Mouse (Mus musculus): ENCODE data around the gene Hsd17b14. TPM values are rescaled to one million over a fixed set of nuclear protein-coding genes. Genes with fewer than 3 reads are reported as not detected.

Hsd17b14 gene
- polyA plus RNA-seq, 1 experiment from 2014 or later: 0.31 TPM

DNA sequence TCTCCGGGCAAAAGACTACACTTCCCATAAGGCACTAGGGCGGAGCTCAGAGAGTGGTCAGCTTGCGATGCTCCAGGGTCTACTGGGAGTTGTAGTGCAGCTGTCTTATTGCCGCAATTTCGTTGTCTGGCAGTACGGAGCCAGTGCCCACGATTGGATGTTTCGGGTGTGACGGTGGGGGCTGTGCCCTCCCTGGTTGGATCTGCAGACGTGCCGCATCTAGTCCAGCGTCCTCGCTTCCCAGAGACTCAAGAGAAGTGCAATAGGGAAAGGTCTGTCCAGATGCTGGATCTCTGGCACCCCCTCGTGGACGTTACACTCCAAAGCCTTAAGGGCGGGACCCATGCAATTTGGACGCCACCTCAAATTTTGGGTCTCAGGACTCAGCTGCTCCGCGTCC, 34.5 kb downstream of the Hsd17b14 start:
- 7% methylated on average over 19 of the region's 19 CpGs for WGBS (ENCODE audit: insufficient replicate concordance)
- H3K9ac ChIP-seq (ENCODE audit: low read depth, low read length): 0 out of 2 replicates have a peak overlapping the region, but pooled peaks have one; percentile 39

GRCm38 (mm10) chr7:45589898-45590297, 35.2 kb downstream of the Hsd17b14 start:
- no peaks in the 10 kb centered on the region for H3K9me3 ChIP-seq (replicated peaks; ENCODE audit: control insufficient read depth, low read length)
- peaks cover 2% of the 10 kb centered on the region; the same call in 1 of the 2 replicates for H3K4me1 ChIP-seq (ENCODE audit: control insufficient read depth, insufficient read depth, low read length)
- H3K36me3 ChIP-seq (ENCODE audit: control insufficient read depth, insufficient read depth, low read length): peaks cover 12% of the 10 kb centered on the region
- no peak overlapping the region for H3K27ac ChIP-seq (ENCODE audit: low read depth, low read length)
- ATAC-seq (replicated peaks; ENCODE audit: insufficient number of reproducible peaks, low FRiP score, low TSS enrichment): no peak
- peak overlapping the region; percentile 49; the same call in 1 of the 2 replicates for H3K9ac ChIP-seq (ENCODE audit: low read depth, low read length)
- no peaks in the 10 kb centered on the region for H3K27me3 ChIP-seq (ENCODE audit: control insufficient read depth, insufficient read depth, low read length)
- H3K4me2 ChIP-seq: no peak overlapping the region
- no peak overlapping the region for H3K4me3 ChIP-seq (ENCODE audit: low read depth, low read length)
- 90% methylated on average over 5 of the region's 5 CpGs for WGBS (ENCODE audit: insufficient replicate concordance)

More for the DNA sequence above, 34.5 kb downstream of the Hsd17b14 start:
- Histone ChIP-seq H3K4me2 (peak overlapping the region; percentile 63), H3K36me3 (ENCODE audit: control insufficient read depth, insufficient read depth, low read length) (peaks cover 14% of the 10 kb centered on the region), H3K27me3 (ENCODE audit: control insufficient read depth, insufficient read depth, low read length) (no peaks in the 10 kb centered on the region), H3K4me1 (ENCODE audit: control insufficient read depth, insufficient read depth, low read length) (peaks cover 2% of the 10 kb centered on the region; the same call in 1 of the 2 replicates), H3K27ac (ENCODE audit: low read depth, low read length) (no peak overlapping the region), H3K4me3 (ENCODE audit: low read depth, low read length) (peak overlapping the region; percentile 32), H3K9me3 (replicated peaks; ENCODE audit: control insufficient read depth, low read length) (no peaks in the 10 kb centered on the region)
- ATAC-seq (replicated peaks; ENCODE audit: insufficient number of reproducible peaks, low FRiP score, low TSS enrichment): peak; percentile 80

DNA sequence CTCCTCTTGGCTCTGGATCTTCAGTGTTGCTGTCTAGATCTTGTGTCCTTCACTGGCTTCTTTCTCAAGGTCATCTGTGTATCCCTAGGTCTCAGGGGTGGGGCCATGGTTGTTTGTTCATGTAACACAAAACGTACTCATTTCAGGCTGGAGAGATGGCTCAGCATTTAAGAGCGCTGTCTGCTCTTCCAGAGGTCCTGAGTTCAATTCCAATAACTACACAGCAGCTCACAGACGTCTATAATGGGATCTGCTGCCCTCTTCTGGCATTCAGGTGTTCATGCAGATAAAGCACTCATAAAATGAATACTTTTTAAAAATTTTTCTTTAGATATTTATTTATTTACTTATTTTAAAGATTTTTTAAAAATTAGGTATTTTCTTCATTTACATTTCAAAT, 36.2 kb downstream of the Hsd17b14 start:
- WGBS (ENCODE audit: insufficient replicate concordance): 69% methylated on average over 3 of the region's 3 CpGs
- peaks cover 2% of the 10 kb centered on the region; the same call in 1 of the 2 replicates for H3K4me1 ChIP-seq (ENCODE audit: control insufficient read depth, insufficient read depth, low read length)

GRCm38 (mm10) chr7:45591880-45592279, 37.2 kb downstream of the Hsd17b14 start:
- H3K4me3 ChIP-seq (ENCODE audit: low read depth, low read length): no peak overlapping the region
- H3K27me3 ChIP-seq (ENCODE audit: control insufficient read depth, insufficient read depth, low read length): no peaks in the 10 kb centered on the region
- WGBS (ENCODE audit: insufficient replicate concordance): 77% methylated on average over 7 of the region's 7 CpGs
- H3K36me3 ChIP-seq (ENCODE audit: control insufficient read depth, insufficient read depth, low read length): 0 out of 2 replicates have a peak, but pooled peaks cover 4% of the 10 kb centered on the region
- ATAC-seq (replicated peaks; ENCODE audit: insufficient number of reproducible peaks, low FRiP score, low TSS enrichment): no peak
- no peaks in the 10 kb centered on the region for H3K9me3 ChIP-seq (replicated peaks; ENCODE audit: control insufficient read depth, low read length)
- no peak overlapping the region for H3K4me2 ChIP-seq
- H3K27ac ChIP-seq (ENCODE audit: low read depth, low read length): no peak overlapping the region
- H3K9ac ChIP-seq (ENCODE audit: low read depth, low read length): no peak overlapping the region
- peaks cover 9% of the 10 kb centered on the region; the same call in 1 of the 2 replicates for H3K4me1 ChIP-seq (ENCODE audit: control insufficient read depth, insufficient read depth, low read length)

More for the DNA sequence above, 36.2 kb downstream of the Hsd17b14 start:
- Histone ChIP-seq H3K4me2 (no peak overlapping the region), H3K36me3 (ENCODE audit: control insufficient read depth, insufficient read depth, low read length) (0 out of 2 replicates have a peak, but pooled peaks cover 4% of the 10 kb centered on the region), H3K27me3 (ENCODE audit: control insufficient read depth, insufficient read depth, low read length) (no peaks in the 10 kb centered on the region), H3K9me3 (replicated peaks; ENCODE audit: control insufficient read depth, low read length) (no peaks in the 10 kb centered on the region), H3K4me3 (ENCODE audit: low read depth, low read length) (no peak overlapping the region), H3K9ac (ENCODE audit: low read depth, low read length) (no peak overlapping the region), H3K27ac (ENCODE audit: low read depth, low read length) (no peak overlapping the region)
- ATAC-seq (replicated peaks; ENCODE audit: insufficient number of reproducible peaks, low FRiP score, low TSS enrichment): no peak

- peaks cover 9% of the 10 kb centered on the region; the same call in 1 of the 2 replicates for H3K4me1 ChIP-seq (ENCODE audit: control insufficient read depth, insufficient read depth, low read length)
- no peaks in the 10 kb centered on the region for H3K36me3 ChIP-seq (ENCODE audit: control insufficient read depth, insufficient read depth, low read length)
- 18% methylated on average over 10 of the region's 10 CpGs for WGBS (ENCODE audit: insufficient replicate concordance)
- no peak overlapping the region for H3K27ac ChIP-seq (ENCODE audit: low read depth, low read length)
- H3K9ac ChIP-seq (ENCODE audit: low read depth, low read length): no peak overlapping the region
- no peaks in the 10 kb centered on the region for H3K27me3 ChIP-seq (ENCODE audit: control insufficient read depth, insufficient read depth, low read length)
- H3K4me3 ChIP-seq (ENCODE audit: low read depth, low read length): no peak overlapping the region
- no peaks in the 10 kb centered on the region for H3K9me3 ChIP-seq (replicated peaks; ENCODE audit: control insufficient read depth, low read length)
- ATAC-seq (replicated peaks; ENCODE audit: insufficient number of reproducible peaks, low FRiP score, low TSS enrichment): no peak
- no peak overlapping the region for H3K4me2 ChIP-seq
Measured at GRCm38 (mm10) chr7:45593118-45593815, 38.6 kb downstream of the Hsd17b14 start.

- Histone ChIP-seq H3K4me1 (ENCODE audit: control insufficient read depth, insufficient read depth, low read length) (peaks cover 14% of the 10 kb centered on the region), H3K36me3 (ENCODE audit: control insufficient read depth, insufficient read depth, low read length) (no peaks in the 10 kb centered on the region), H3K27me3 (ENCODE audit: control insufficient read depth, insufficient read depth, low read length) (no peaks in the 10 kb centered on the region), H3K9ac (ENCODE audit: low read depth, low read length) (no peak overlapping the region), H3K9me3 (replicated peaks; ENCODE audit: control insufficient read depth, low read length) (no peaks in the 10 kb centered on the region), H3K4me2 (no peak overlapping the region), H3K4me3 (ENCODE audit: low read depth, low read length) (no peak overlapping the region), H3K27ac (ENCODE audit: low read depth, low read length) (no peak overlapping the region)
- no peak for ATAC-seq (replicated peaks; ENCODE audit: insufficient number of reproducible peaks, low FRiP score, low TSS enrichment)
- WGBS (ENCODE audit: insufficient replicate concordance): 85% methylated on average over 4 of the region's 4 CpGs
Measured at GRCm38 (mm10) chr7:45595176-45595575, 40.5 kb downstream of the Hsd17b14 start.

DNA sequence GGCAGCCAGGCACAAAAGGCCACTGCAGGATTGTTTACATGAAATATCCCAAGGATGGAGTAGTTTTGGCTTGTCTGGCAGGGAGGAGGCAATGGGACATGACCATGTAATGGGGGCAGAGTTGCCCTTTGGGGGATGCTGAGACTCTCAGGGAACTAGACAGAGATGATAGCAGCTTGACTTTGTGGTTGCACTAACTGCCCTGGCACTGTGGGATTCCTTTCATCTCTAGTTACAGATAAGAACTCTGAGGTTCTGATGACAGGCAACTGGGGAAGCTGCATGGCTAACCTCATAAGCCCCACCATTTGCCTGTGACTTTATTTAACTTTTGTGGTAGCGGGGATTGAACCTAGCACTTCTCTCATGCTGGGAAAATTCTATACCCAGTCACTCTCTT, 41.4 kb downstream of the Hsd17b14 start:
- Histone ChIP-seq H3K9ac (ENCODE audit: low read depth, low read length) (no peak overlapping the region), H3K27me3 (ENCODE audit: control insufficient read depth, insufficient read depth, low read length) (no peaks in the 10 kb centered on the region), H3K36me3 (ENCODE audit: control insufficient read depth, insufficient read depth, low read length) (no peaks in the 10 kb centered on the region), H3K27ac (ENCODE audit: low read depth, low read length) (no peak overlapping the region), H3K4me2 (no peak overlapping the region), H3K9me3 (replicated peaks; ENCODE audit: control insufficient read depth, low read length) (no peaks in the 10 kb centered on the region), H3K4me1 (ENCODE audit: control insufficient read depth, insufficient read depth, low read length) (peaks cover 14% of the 10 kb centered on the region), H3K4me3 (ENCODE audit: low read depth, low read length) (no peak overlapping the region)
- 31% methylated on average over 1 of the region's 1 CpGs for WGBS (ENCODE audit: insufficient replicate concordance)
- ATAC-seq (replicated peaks; ENCODE audit: insufficient number of reproducible peaks, low FRiP score, low TSS enrichment): no peak

DNA sequence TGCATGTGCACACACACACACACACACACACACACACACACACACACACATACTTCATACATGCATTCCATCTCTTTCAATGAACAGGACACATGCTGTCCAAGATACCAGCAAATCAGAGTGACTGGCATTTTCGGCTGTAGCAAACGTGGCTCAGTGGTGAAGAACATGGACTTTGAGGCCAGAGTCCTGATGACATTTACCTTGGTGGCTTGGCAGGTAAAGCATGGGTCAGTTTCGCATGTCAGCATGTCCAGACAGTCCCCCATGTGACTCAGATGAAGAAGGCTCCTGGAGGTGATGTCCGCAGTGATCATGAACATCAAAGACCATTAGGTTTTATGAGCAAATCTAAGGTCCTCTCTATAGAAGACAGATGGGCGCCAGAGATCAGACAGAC, 42.3 kb downstream of the Hsd17b14 start:
- WGBS (ENCODE audit: insufficient replicate concordance): 81% methylated on average over 5 of the region's 5 CpGs
- no peaks in the 10 kb centered on the region for H3K27me3 ChIP-seq (ENCODE audit: control insufficient read depth, insufficient read depth, low read length)
- H3K36me3 ChIP-seq (ENCODE audit: control insufficient read depth, insufficient read depth, low read length): no peaks in the 10 kb centered on the region
- no peak overlapping the region for H3K4me2 ChIP-seq
- H3K9ac ChIP-seq (ENCODE audit: low read depth, low read length): no peak overlapping the region
- no peaks in the 10 kb centered on the region for H3K9me3 ChIP-seq (replicated peaks; ENCODE audit: control insufficient read depth, low read length)
- no peak overlapping the region for H3K4me3 ChIP-seq (ENCODE audit: low read depth, low read length)
- H3K4me1 ChIP-seq (ENCODE audit: control insufficient read depth, insufficient read depth, low read length): peaks cover 14% of the 10 kb centered on the region
- no peak overlapping the region for H3K27ac ChIP-seq (ENCODE audit: low read depth, low read length)
- ATAC-seq (replicated peaks; ENCODE audit: insufficient number of reproducible peaks, low FRiP score, low TSS enrichment): no peak

DNA sequence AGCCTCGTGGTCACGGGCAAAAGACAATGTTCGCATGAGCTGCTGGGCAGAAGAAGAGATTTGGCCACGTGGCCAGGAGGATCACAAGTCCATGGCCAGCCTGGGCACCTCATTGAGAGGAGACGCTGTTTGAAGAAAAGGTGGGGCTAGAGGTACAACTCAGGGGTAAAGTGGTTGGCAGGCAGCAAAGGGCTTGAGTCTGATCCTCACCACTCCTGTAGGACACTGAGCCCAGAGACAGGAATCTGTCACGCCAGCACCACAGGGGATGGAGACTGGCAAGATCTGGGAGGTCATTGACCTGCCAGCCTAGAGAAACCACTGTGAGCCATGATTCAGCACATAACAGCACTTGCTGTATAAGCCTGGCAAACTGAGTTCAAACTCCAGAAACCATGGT, 42.8 kb downstream of the Hsd17b14 start:
- 93% methylated on average over 6 of the region's 6 CpGs for WGBS (ENCODE audit: insufficient replicate concordance)
- no peak for ATAC-seq (replicated peaks; ENCODE audit: insufficient number of reproducible peaks, low FRiP score, low TSS enrichment)
- H3K36me3 ChIP-seq (ENCODE audit: control insufficient read depth, insufficient read depth, low read length): no peaks in the 10 kb centered on the region
- no peak overlapping the region for H3K9ac ChIP-seq (ENCODE audit: low read depth, low read length)
- no peaks in the 10 kb centered on the region for H3K27me3 ChIP-seq (ENCODE audit: control insufficient read depth, insufficient read depth, low read length)
- H3K4me3 ChIP-seq (ENCODE audit: low read depth, low read length): no peak overlapping the region
- H3K9me3 ChIP-seq (replicated peaks; ENCODE audit: control insufficient read depth, low read length): no peaks in the 10 kb centered on the region
- H3K27ac ChIP-seq (ENCODE audit: low read depth, low read length): no peak overlapping the region
- H3K4me2 ChIP-seq: no peak overlapping the region
- H3K4me1 ChIP-seq (ENCODE audit: control insufficient read depth, insufficient read depth, low read length): peaks cover 14% of the 10 kb centered on the region

Data from heart, embryonic 11.5 days (tissue).